Mouse (Mus musculus) common myeloid progenitor, adult 5-6 weeks (primary cell): ENCODE data around the gene Adipor2. TPM values are rescaled to one million over a fixed set of nuclear protein-coding genes. Genes with fewer than 3 reads are reported as not detected.

Source experiments
- ATAC-seq: replicated peaks from 2 replicates; pipeline ENCODE4 v1.8.0; 2016; ENCODE audit warnings: low read depth, mild to moderate bottlenecking, moderate TSS enrichment, inconsistent platforms; ENCODE audit not compliant: poor library complexity, severe bottlenecking
- total RNA-seq: library from RNA; stranded (forward); fragments of 200-1000, 187-1606 nt; gene quantifications from 2 replicates; pipeline ENCODE4 v1.2.3, GENCODE M21; 2017

Gene Adipor2
- total RNA-seq, 1 experiment from 2014 or later = 111 TPM

- ATAC-seq = peak; percentile 93
Measured at GRCm38 (mm10) chr6:119396309-119396634, 21.2 kb downstream of the Adipor2 start.

- peak; percentile 66 for ATAC-seq
Measured at GRCm38 (mm10) chr6:119395421-119396308, 21.8 kb downstream of the Adipor2 start.

- no peak for ATAC-seq
Measured at GRCm38 (mm10) chr6:119392836-119393235, 24.7 kb downstream of the Adipor2 start.

GRCm38 (mm10) chr6:119390728-119391127 lies 26.8 kb downstream of the Adipor2 start:
- peak; percentile 26 for ATAC-seq

- ATAC-seq = peak; percentile 3; the same call in 1 of the 2 replicates
Measured at GRCm38 (mm10) chr6:119389089-119389488, 28.4 kb downstream of the Adipor2 start.

- ATAC-seq = peak; percentile 93
Measured at GRCm38 (mm10) chr6:119388650-119389012, 28.9 kb downstream of the Adipor2 start.

GRCm38 (mm10) chr6:119387801-119388649 lies 29.5 kb downstream of the Adipor2 start:
- peak; percentile 1; the same call in 1 of the 2 replicates for ATAC-seq

- ATAC-seq = no peak
Measured at GRCm38 (mm10) chr6:119386821-119387220, 30.7 kb downstream of the Adipor2 start.

GRCm38 (mm10) chr6:119386421-119386820 lies 31.1 kb downstream of the Adipor2 start:
- no peak for ATAC-seq

- no peak for ATAC-seq
Measured at GRCm38 (mm10) chr6:119385668-119386067, 31.8 kb downstream of the Adipor2 start.

- ATAC-seq = no peak
Measured at GRCm38 (mm10) chr6:119378631-119379030, 38.9 kb downstream of the Adipor2 start.

GRCm38 (mm10) chr6:119377613-119378012 lies 39.9 kb downstream of the Adipor2 start:
- peak; percentile 90 for ATAC-seq

GRCm38 (mm10) chr6:119375035-119375434 lies 42.5 kb downstream of the Adipor2 start:
- no peak for ATAC-seq

GRCm38 (mm10) chr6:119373000-119373705 lies 44.4 kb downstream of the Adipor2 start:
- ATAC-seq = peak; percentile 60

GRCm38 (mm10) chr6:119372237-119372636 lies 45.3 kb downstream of the Adipor2 start:
- no peak for ATAC-seq

GRCm38 (mm10) chr6:119371624-119372023 lies 45.9 kb downstream of the Adipor2 start:
- no peak for ATAC-seq

GRCm38 (mm10) chr6:119367382-119367781 lies 50.1 kb downstream of the Adipor2 start:
- ATAC-seq = peak; percentile 53; the same call in 1 of the 2 replicates

- peak; percentile 41; the same call in 1 of the 2 replicates for ATAC-seq
Measured at GRCm38 (mm10) chr6:119366800-119367199, 50.7 kb downstream of the Adipor2 start.

GRCm38 (mm10) chr6:119363593-119363992 lies 53.9 kb downstream of the Adipor2 start:
- ATAC-seq = no peak
